Mouse (Mus musculus) embryonic facial prominence, embryonic 15.5 days (tissue): ENCODE data around the gene Crtc1. TPM values are rescaled to one million over a fixed set of nuclear protein-coding genes. Genes with fewer than 3 reads are reported as not detected.

ENCODE experiments used
- ATAC-seq: fragments of 200-750 bp; cut with Nextera tagmentation; 2 replicates; pipeline ENCODE4 v1.8.0; 2017; ENCODE audit warnings: low read depth, moderate TSS enrichment; ENCODE audit not compliant: insufficient number of reproducible peaks, low FRiP score, low TSS enrichment
- H3K27ac ChIP-seq: fragments of 300-500 bp; sonication (generic); replicated peaks from 2 replicates; pipeline ENCODE4 v1.5.1; 2015; ENCODE audit warnings: mild to moderate bottlenecking, inconsistent platforms
- H3K27me3 ChIP-seq: fragments of 300-500 bp; sonication (generic); 2 replicates; pipeline ENCODE4 v1.6.1; 2015; ENCODE audit warnings: inconsistent platforms
- H3K36me3 ChIP-seq: fragments of 300-500 bp; sonication (generic); 2 replicates; pipeline ENCODE4 v1.6.1; 2015; ENCODE audit warnings: mild to moderate bottlenecking, inconsistent platforms
- H3K4me1 ChIP-seq: fragments of 300-500 bp; sonication (generic); 2 replicates; pipeline ENCODE4 v1.6.1; 2015; ENCODE audit warnings: inconsistent platforms
- H3K4me2 ChIP-seq: fragments of 300-500 bp; sonication (generic); replicated peaks from 2 replicates; pipeline ENCODE4 v1.6.1; 2015; ENCODE audit warnings: mild to moderate bottlenecking, inconsistent platforms
- H3K4me3 ChIP-seq: fragments of 300-500 bp; sonication (generic); replicated peaks from 2 replicates; pipeline ENCODE4 v1.5.1; 2015; ENCODE audit warnings: mild to moderate bottlenecking, inconsistent platforms
- H3K9ac ChIP-seq: fragments of 300-500 bp; sonication (generic); 2 replicates; pipeline ENCODE4 v1.6.1; 2015; ENCODE audit warnings: inconsistent platforms
- H3K9me3 ChIP-seq: fragments of 300-500 bp; sonication (generic); replicated peaks from 2 replicates; pipeline ENCODE4 v1.6.1; 2016; ENCODE audit warnings: inconsistent platforms
- whole genome bisulfite sequencing: fragments of 180-500 bp; shearing (Covaris S2); methylation state at CpG from one replicate; pipeline ENCODE4 v1.1.7; 2015; 5-methylcytosine and 5-hydroxymethylcytosine counted together
- polyA plus RNA-seq: library from polyadenylated mRNA; unstranded; fragments of >200 nt; fragmentation: Nextera tagmentation; extraction: Ambion mirVana; gene quantifications from 2 replicates; pipeline ENCODE4 v1.2.1, GENCODE M21; 2015

Crtc1 gene
- polyA plus RNA-seq, 1 experiment from 2014 or later, result 24.4 TPM

GRCm38 (mm10) chr8:70471856-70472255 is 32.5 kb upstream of the Crtc1 start:
- no peak overlapping the region for H3K27ac ChIP-seq
- no peaks in the 10 kb centered on the region for H3K27me3 ChIP-seq
- H3K9me3 ChIP-seq, result no peaks in the 10 kb centered on the region
- peaks cover 29% of the 10 kb centered on the region for H3K4me1 ChIP-seq
- H3K9ac ChIP-seq, result no peak overlapping the region
- 98% methylated on average over 7 of the region's 7 CpGs for WGBS
- ATAC-seq, result no peak
- H3K4me2 ChIP-seq, result no peak overlapping the region
- 0 out of 2 replicates have a peak, but pooled peaks cover 3% of the 10 kb centered on the region for H3K36me3 ChIP-seq
- H3K4me3 ChIP-seq, result no peak overlapping the region

DNA sequence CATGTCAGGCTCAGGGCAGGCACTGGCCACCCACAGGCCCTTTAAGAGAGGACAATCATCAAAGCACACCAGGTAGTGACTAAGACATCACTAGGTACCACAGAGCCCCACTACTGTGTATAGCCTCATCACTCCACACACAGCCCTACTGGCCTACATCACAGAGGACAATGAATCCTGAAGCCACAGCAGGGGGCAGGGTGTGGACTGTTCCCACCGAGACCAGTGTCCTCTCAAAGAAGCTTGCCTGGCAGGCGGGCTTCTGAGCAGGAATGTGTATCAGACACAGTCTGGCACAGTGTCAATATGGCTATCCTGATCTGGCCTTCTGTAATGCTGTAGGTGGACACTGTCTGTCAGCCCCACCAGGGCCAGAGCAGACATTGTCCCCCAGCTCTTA is 30.6 kb upstream of the Crtc1 start:
- Histone ChIP-seq H3K27me3 (no peaks in the 10 kb centered on the region), H3K27ac (no peak overlapping the region), H3K36me3 (peaks cover 10% of the 10 kb centered on the region; the same call in 1 of the 2 replicates), H3K4me2 (no peak overlapping the region), H3K9me3 (no peaks in the 10 kb centered on the region), H3K9ac (no peak overlapping the region), H3K4me1 (peaks cover 26% of the 10 kb centered on the region), H3K4me3 (no peak overlapping the region)
- 61% methylated on average over 2 of the region's 2 CpGs for WGBS
- ATAC-seq, result no peak

DNA sequence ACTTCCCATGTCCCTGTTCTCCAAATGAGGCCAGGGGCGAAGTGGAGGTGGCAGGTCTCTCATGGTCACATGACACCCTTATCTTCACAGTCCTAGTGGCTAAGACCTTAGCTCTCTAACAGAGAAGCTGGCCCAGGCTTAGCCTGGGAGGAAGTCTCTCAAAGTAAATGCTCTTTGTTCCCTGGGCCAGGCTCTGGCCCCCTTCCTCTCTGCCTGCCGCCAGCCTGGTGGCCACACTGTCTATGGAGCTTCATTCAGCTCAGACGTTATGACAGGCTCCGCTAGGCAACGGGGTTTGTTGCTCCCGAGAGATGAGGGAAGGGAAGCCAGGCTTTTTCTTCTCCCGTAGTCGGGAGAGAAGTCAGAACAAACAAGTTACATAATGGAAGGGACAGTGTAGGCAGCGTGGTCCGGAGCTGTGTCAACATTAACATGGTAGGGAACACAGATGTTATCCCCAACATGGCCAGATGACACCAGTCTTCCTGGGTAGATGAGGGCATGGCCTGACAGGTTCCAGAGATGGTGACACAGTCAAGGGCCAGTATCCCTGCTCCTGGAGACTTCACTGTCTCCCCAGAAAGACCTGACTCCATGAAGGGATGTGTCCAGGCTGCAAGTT is 30.0 kb upstream of the Crtc1 start:
- Histone ChIP-seq H3K4me3 (no peak overlapping the region), H3K4me2 (no peak overlapping the region), H3K4me1 (peaks cover 25% of the 10 kb centered on the region), H3K27ac (no peak overlapping the region), H3K9ac (no peak overlapping the region), H3K27me3 (no peaks in the 10 kb centered on the region), H3K9me3 (no peaks in the 10 kb centered on the region), H3K36me3 (peaks cover 10% of the 10 kb centered on the region; the same call in 1 of the 2 replicates)
- ATAC-seq, result no peak
- 55% methylated on average over 10 of the region's 10 CpGs for WGBS

DNA sequence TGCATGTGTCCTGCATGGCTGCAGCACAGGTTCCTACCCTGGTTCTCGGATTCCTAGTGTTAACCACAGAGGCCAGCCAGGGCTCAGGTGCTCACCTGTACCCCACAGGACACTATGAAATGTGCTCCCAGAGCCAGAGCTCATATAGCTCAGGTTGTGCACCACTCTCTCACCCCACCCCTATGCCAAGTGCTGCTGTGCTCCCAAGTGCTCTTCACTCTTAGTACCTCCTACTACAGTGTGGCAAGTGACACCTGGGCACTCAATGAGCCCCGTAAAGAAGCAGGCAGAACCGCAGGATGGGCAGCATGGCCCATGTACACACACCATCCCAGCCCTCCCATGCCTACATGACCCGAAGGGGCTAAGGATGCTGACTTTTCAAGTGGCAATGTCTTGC is 29.4 kb upstream of the Crtc1 start:
- ATAC-seq, result no peak
- Histone ChIP-seq H3K9ac (no peak overlapping the region), H3K4me1 (peaks cover 25% of the 10 kb centered on the region), H3K4me2 (no peak overlapping the region), H3K27ac (no peak overlapping the region), H3K27me3 (no peaks in the 10 kb centered on the region), H3K9me3 (no peaks in the 10 kb centered on the region), H3K36me3 (peaks cover 10% of the 10 kb centered on the region; the same call in 1 of the 2 replicates), H3K4me3 (no peak overlapping the region)
- 92% methylated on average over 4 of the region's 4 CpGs for WGBS

DNA sequence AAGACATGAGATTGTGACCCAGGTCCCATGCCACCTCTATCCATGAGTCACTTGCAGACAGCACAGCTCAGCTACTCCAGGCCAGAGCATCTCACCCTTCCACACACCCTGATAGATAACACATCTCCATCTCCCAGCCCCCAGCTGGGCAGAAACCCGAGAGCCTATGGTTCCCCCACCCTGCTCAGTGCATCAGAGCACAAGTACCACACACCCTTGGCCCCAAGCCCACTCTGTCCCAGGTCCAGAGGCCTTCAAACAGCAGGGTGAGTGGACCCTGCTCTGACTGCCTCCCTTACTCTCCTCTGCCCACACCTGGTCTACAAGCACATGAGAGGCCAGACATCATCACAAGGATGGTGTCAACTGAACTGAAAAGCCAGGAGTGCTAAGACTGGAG is 28.5 kb upstream of the Crtc1 start:
- no peaks in the 10 kb centered on the region for H3K27me3 ChIP-seq
- H3K4me2 ChIP-seq, result no peak overlapping the region
- no peak overlapping the region for H3K4me3 ChIP-seq
- H3K27ac ChIP-seq, result no peak overlapping the region
- no peak overlapping the region for H3K9ac ChIP-seq
- peaks cover 10% of the 10 kb centered on the region; the same call in 1 of the 2 replicates for H3K36me3 ChIP-seq
- WGBS, result 53% methylated on average over 1 of the region's 1 CpGs
- ATAC-seq, result no peak
- peaks cover 25% of the 10 kb centered on the region for H3K4me1 ChIP-seq
- H3K9me3 ChIP-seq, result no peaks in the 10 kb centered on the region

DNA sequence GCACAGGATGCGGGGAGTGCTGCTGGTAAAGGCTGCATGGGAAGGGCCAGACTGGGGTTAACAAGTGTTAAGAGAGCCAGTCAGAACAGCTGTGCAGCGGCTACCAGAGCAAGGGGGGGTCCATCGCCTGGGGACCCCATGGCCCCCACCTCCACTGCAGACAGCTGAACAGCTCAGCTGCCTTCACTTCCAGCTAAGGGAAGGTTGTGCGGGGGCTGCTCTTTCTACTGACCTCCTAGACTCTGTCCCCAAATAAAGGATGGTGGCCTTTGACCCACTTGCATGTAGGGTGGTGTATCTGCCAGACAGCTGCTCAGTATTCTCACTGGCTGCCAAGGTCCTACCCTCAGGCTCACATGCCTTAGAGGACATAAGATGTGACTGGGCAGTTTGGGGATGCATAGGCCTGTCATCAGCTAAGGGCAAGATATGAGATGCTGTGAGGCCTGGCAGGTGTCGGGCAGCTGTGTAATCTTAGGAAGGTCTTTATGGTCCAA is 27.9 kb upstream of the Crtc1 start:
- H3K4me2 ChIP-seq, result no peak overlapping the region
- no peaks in the 10 kb centered on the region for H3K9me3 ChIP-seq
- no peak overlapping the region for H3K4me3 ChIP-seq
- no peak for ATAC-seq
- no peaks in the 10 kb centered on the region for H3K27me3 ChIP-seq
- H3K27ac ChIP-seq, result 0 out of 2 replicates have a peak overlapping the region, but pooled peaks have one; percentile 2
- peaks cover 10% of the 10 kb centered on the region; the same call in 1 of the 2 replicates for H3K36me3 ChIP-seq
- peaks cover 25% of the 10 kb centered on the region for H3K4me1 ChIP-seq
- 58% methylated on average over 5 of the region's 5 CpGs for WGBS
- no peak overlapping the region for H3K9ac ChIP-seq

- H3K4me3 ChIP-seq, result no peak overlapping the region
- H3K9me3 ChIP-seq, result no peaks in the 10 kb centered on the region
- no peak overlapping the region for H3K4me2 ChIP-seq
- H3K36me3 ChIP-seq, result peaks cover 10% of the 10 kb centered on the region; the same call in 1 of the 2 replicates
- no peaks in the 10 kb centered on the region for H3K27me3 ChIP-seq
- H3K4me1 ChIP-seq, result peaks cover 25% of the 10 kb centered on the region
- no peak for ATAC-seq
- whole genome bisulfite sequencing, result 54% methylated on average over 11 of the region's 11 CpGs
- H3K27ac ChIP-seq, result 0 out of 2 replicates have a peak overlapping the region, but pooled peaks have one; percentile 2
- H3K9ac ChIP-seq, result no peak overlapping the region
These were observed 27.4 kb upstream of the Crtc1 start for GRCm38 (mm10) chr8:70466771-70467170.

- 86% methylated on average over 4 of the region's 4 CpGs for WGBS
- Histone ChIP-seq H3K27ac (no peak overlapping the region), H3K27me3 (no peaks in the 10 kb centered on the region), H3K9me3 (no peaks in the 10 kb centered on the region), H3K36me3 (peaks cover 10% of the 10 kb centered on the region; the same call in 1 of the 2 replicates), H3K4me3 (no peak overlapping the region), H3K4me1 (peaks cover 25% of the 10 kb centered on the region), H3K9ac (no peak overlapping the region), H3K4me2 (no peak overlapping the region)
- ATAC-seq, result no peak
These were observed 26.9 kb upstream of the Crtc1 start for GRCm38 (mm10) chr8:70466305-70466704.

- H3K27me3 ChIP-seq, result no peaks in the 10 kb centered on the region
- H3K4me3 ChIP-seq, result no peak overlapping the region
- no peak overlapping the region for H3K27ac ChIP-seq
- H3K9me3 ChIP-seq, result no peaks in the 10 kb centered on the region
- H3K4me1 ChIP-seq, result peaks cover 25% of the 10 kb centered on the region
- no peak for ATAC-seq
- H3K36me3 ChIP-seq, result peaks cover 10% of the 10 kb centered on the region; the same call in 1 of the 2 replicates
- H3K4me2 ChIP-seq, result no peak overlapping the region
- 93% methylated on average over 4 of the region's 4 CpGs for WGBS
- no peak overlapping the region for H3K9ac ChIP-seq
These were observed 26.3 kb upstream of the Crtc1 start for GRCm38 (mm10) chr8:70465701-70466100.

DNA sequence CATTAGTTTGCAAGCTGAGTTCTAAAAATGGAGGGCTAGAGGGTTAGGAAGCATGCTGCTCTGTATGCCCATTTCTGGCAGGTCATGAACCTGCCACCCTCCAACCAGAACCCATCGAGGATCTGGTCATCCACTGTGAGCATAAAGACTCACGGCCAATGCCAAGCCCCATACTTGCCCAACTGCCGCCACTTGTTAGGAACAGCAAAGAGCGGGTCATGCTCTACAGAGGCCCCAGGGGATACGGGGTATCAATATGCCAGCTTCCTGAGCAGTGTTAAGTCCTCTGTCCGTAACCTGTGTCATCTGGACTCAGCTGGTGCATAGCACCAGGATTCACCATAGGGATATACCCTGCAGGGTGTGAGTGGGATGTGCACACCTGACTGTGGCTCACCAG is 24.8 kb upstream of the Crtc1 start:
- Histone ChIP-seq H3K27ac (no peak overlapping the region), H3K36me3 (peaks cover 10% of the 10 kb centered on the region; the same call in 1 of the 2 replicates), H3K9me3 (no peaks in the 10 kb centered on the region), H3K27me3 (no peaks in the 10 kb centered on the region), H3K4me3 (no peak overlapping the region), H3K9ac (no peak overlapping the region), H3K4me2 (no peak overlapping the region), H3K4me1 (peaks cover 25% of the 10 kb centered on the region)
- WGBS, result 84% methylated on average over 6 of the region's 6 CpGs
- ATAC-seq, result no peak

- WGBS, result 81% methylated on average over 4 of the region's 4 CpGs
- peaks cover 25% of the 10 kb centered on the region for H3K4me1 ChIP-seq
- H3K9me3 ChIP-seq, result no peaks in the 10 kb centered on the region
- no peak overlapping the region for H3K4me3 ChIP-seq
- H3K4me2 ChIP-seq, result no peak overlapping the region
- H3K27ac ChIP-seq, result no peak overlapping the region
- H3K9ac ChIP-seq, result no peak overlapping the region
- H3K27me3 ChIP-seq, result no peaks in the 10 kb centered on the region
- no peak for ATAC-seq
- peaks cover 10% of the 10 kb centered on the region; the same call in 1 of the 2 replicates for H3K36me3 ChIP-seq
These were observed 23.9 kb upstream of the Crtc1 start for GRCm38 (mm10) chr8:70463306-70463705.

GRCm38 (mm10) chr8:70462516-70462813 is 23.1 kb upstream of the Crtc1 start:
- H3K27ac ChIP-seq, result no peak overlapping the region

More at GRCm38 (mm10) chr8:70462516-70462813, 23.1 kb upstream of the Crtc1 start:
- H3K36me3 ChIP-seq, result peaks cover 10% of the 10 kb centered on the region; the same call in 1 of the 2 replicates
- no peaks in the 10 kb centered on the region for H3K9me3 ChIP-seq
- H3K4me3 ChIP-seq, result no peak overlapping the region
- no peak for ATAC-seq
- H3K4me2 ChIP-seq, result no peak overlapping the region
- peaks cover 19% of the 10 kb centered on the region for H3K4me1 ChIP-seq
- 93% methylated on average over 8 of the region's 8 CpGs for WGBS
- no peak overlapping the region for H3K9ac ChIP-seq
- no peaks in the 10 kb centered on the region for H3K27me3 ChIP-seq
